Mouse (Mus musculus) layer of hippocampus, postnatal 10 days (tissue): Measurements from ENCODE around the gene Ifna14. TPM values are rescaled to one million over a fixed set of nuclear protein-coding genes. Genes with fewer than 3 reads are reported as not detected.
"Not testable (repeated sequence)": the region's sequence is repeated elsewhere in the genome, so short reads cannot be mapped to it uniquely, and the experiment has no call there.

Experiments used
- DNase-seq, 2 experiments: peaks; one replicate each; pipeline ENCODE4 v3.0.0; 2021; ENCODE audit warnings: low spot score in 2 of 2
- long read RNA-seq: library from polyadenylated mRNA; stranded (forward); transcript quantifications from one replicate; pipeline ENCODE4 v2.0.0, GENCODE M21; 2023
- total RNA-seq, 2 experiments: library from RNA; stranded (reverse); gene quantifications; 2 replicates each; pipeline ENCODE4 v1.2.3; 2021

The Ifna14 gene
- not detected for total RNA-seq
- long read RNA-seq: 0 reads

GRCm38 (mm10) chr4:88571698-88572097, at the start of gene Ifna14:
Ifna14 (minus strand) TSS chr4:88571798.
- no peak for DNase-seq

- DNase-seq: no peak
Measured at GRCm38 (mm10) chr4:88603276-88603675, 31.7 kb upstream of the Ifna14 start, which contains the start of gene Ifna12. Ifna12 (minus strand) TSS chr4:88603376.

DNA sequence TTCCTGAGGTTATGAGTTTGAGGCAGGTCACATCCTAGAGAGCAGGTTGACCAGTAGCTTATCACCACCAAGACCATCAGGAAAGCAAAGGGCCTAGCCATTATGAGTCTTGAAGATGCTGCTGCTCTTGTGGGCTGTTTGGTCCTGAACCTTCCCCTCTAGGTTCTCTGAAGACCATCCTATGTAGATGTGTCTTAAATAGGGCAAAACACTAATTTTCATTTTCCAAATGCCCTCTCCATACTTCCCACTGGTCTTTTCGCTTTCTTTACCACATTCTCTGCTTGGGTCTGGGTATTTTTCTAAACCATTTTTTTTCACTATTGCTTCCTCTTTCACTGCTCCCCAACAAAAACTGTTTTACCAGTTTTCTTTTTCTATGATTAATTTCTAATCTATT, 20.7 kb upstream of the Ifna14 start, which contains the start of gene Ifna9:
TSS of gene Ifna9 (minus strand) at position 101 of the 400 bp plus-strand sequence.
- DNase-seq: no peak

GRCm38 (mm10) chr4:88561791-88562190, 9.8 kb downstream of the Ifna14 start:
- no peak for DNase-seq

- not testable (repeated sequence) for DNase-seq
Measured at GRCm38 (mm10) chr4:88558145-88558544, 13.5 kb downstream of the Ifna14 start, which contains the start of gene Ifna15. Ifna15 (minus strand) TSS chr4:88558245.

DNA sequence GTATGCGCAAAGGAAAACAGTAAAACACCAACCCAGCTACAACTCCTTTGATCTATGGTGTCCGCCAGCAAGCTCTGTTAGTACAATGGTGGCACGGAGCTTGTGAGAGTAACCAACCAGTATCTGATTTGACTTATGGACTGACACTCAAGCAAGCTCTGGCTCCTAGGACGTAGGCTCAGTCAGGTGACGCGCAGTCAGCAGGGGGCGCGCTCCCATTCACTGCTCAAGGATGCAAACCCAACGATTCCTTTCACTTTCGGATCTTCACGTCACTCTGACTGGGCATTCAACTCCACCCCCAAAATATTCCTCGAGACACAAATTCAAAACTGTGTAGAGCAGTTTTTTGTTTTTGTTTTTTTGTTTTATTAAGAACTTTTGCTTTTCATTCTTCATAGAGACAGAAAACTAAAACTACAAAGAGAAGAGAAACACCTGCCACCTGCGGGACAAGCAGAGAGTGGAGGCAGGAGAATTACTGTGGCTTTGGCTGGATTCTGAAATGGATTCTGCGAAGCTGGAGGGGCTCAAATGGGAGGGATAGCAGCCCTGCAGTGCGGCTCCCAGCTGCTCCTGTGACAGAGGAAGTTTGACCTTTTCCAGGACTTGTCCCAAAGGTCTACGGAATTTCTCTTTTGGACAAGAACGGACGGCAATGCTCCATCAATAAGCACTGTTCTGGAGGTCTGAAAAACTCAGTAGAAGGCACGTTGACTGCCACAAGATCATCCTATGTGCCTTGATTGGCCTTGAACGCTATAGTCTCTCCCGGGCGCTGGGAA, 21.2 kb downstream of the Ifna14 start:
- peak; percentile 57 to 69 for DNase-seq

DNA sequence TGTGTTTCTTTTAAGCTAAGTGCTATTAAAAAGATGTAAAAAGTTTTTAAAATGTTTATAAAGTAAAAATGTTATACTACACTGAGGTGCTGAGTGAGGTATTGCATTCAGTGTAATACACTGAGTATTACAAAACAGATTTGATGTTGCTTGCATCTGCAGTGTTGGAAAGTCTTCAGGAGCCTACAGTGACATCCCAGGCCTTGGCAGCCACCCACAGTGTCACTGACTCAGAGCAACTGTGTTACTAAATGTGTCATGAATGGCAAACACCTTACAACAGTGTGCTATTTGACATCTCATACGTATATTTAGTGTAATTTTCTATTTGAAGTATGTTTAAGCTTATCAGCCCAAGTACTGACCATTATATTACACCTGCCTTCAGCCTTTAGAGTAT, 23.6 kb downstream of the Ifna14 start:
- no peak for DNase-seq

GRCm38 (mm10) chr4:88543649-88544234, 27.9 kb downstream of the Ifna14 start:
- DNase-seq: no peak

DNA sequence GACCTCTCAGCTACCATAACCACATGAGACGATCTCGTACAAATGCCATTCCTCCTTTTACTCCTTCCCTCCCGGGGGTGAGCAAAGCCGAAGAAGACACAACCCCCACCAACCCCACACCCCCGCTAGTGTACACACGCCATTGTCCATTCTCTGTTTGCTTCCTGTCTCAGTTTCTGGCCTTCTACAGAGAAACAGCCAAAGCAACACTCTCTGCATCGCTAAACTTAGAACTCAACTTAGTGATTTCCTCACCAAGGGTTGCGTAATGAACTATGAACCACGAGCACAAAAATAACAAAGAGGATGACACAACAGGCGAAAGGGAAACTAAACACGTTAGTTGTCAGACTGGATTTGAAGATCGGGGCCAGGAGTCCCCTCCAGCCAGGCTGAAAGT, 34.3 kb downstream of the Ifna14 start:
- DNase-seq: no peak

DNA sequence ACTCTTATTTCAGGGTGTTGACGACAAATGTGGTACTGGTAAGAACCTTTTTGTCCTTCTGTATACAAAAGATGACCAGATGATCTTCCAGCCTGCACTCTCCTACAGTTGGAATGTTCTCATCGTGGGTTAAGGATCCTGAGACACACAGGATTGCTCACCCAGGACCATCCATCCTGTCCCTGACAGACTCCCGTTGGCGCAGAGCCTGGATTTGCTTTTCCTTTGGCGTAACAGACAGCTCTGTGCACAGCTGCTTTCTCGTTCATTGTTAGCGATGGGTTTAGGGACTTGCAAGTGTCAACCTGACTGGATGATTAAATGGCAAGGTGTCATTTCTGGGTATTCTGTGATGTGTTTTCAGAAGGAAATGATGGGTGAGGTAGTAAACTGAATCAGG, 35.0 kb downstream of the Ifna14 start:
- DNase-seq: no peak

GRCm38 (mm10) chr4:88535742-88536141, 35.9 kb downstream of the Ifna14 start:
- no peak for DNase-seq

DNA sequence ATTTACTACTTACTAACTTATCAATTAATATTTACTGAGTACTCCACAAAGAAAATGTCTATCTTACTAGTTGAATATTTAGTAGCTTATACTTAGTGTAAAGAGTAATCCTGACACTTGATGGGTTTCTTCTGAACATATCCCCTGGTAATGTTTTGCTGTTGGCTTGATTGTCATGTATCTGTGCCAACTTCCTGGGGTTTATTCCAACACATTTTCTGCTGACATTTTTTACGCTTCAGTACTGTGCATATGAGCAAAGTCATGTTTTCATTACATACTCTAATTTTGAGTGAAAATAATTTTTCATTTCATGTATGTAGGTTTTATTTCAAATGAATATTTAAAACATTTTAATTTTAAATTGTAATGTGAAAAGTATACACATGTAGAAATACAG, 36.7 kb downstream of the Ifna14 start:
- DNase-seq: no peak

DNA sequence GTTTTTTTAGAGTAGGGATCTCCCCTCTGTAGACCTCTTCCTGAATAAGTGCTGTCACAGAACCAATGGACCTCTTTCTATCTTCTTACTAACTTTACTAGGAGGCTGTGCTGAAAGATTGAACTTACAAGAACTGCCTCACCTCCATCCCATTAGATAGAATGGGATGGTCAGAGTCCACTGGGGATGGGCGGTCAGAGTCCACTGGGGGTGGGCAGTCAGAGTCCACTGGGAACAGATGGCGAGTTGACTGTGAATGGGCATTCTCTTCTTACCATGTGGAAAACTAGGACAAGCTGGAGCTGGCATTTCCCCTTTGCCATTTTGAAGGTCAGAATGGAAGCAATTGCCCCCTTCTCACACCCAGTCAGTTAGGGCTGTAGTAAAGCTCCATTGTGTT, 38.1 kb downstream of the Ifna14 start:
- DNase-seq: no peak

- no peak for DNase-seq
Measured at GRCm38 (mm10) chr4:88530892-88531291, 40.7 kb downstream of the Ifna14 start.

DNA sequence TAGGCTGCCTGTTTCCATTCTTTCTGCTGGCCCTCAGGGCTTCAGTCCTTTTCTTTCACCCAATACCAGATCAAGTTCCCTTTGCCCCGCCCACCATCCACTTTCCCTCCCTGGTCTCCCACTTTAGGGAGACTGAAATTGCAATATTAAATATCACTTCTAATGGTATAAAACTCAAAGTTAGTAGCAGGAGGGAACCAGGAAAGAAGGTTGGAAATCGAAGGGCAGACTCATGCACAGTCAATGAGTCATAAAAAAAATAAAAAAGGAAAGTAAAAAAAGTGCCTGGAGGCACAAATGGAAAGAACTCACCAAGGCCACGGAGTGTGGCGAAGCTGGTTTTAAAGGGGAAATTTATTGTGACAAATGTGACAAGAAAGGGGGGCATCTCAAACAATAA, 41.3 kb downstream of the Ifna14 start:
- DNase-seq: no peak

DNA sequence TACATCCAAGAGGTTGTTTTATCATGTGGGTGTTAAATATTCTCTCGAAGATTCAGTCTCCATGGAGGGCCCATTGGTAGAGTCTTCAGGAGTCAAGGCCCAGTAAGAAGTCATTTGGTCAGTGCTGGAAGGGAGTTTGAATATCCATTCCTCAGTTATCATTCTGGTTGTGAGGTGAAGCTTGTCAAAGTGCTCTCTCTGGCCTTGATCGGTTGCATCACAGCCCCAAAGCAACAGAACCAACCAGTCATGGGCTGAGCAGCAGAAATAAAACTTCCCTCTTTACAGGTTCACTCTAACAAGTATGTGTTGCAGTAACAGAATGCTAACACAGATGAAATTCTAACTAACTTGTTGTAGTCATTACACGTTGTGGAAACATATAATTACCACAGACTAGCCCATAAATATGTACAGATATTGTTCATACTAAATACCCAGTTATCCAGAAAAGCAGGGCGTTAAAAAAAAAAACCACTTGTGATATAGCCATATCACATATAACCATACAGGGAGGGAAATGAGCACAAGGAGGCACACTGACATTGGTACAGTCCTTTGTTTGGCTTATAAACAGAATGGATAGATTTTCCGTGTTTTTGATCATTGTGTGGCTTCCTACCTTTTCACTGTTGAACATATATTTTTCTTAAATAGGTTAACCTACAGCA, 45.1 kb downstream of the Ifna14 start:
- no peak for DNase-seq

DNA sequence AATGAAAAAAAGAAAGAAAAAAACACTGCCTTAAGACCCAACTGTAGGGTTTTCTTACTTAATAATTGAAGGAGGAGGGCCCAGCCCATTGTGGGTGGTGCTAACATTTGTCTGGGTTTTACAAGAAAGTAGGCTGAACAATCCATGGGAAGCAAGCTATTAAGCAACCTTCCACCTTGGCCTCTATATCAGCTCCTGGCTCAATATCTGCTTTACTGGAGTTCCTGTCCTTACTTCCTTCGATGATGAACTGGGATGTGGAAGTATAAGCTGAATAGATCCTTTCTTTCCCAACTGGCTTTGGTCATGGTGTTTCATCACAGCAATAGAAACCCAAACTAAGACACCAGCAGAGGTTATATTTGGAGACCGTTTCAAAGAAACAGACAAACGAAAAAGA, 46.2 kb downstream of the Ifna14 start:
- no peak for DNase-seq

- peak in 1 of 2 experiments; percentile 30 for DNase-seq
Measured at GRCm38 (mm10) chr4:88523241-88523640, 48.4 kb downstream of the Ifna14 start.

DNA sequence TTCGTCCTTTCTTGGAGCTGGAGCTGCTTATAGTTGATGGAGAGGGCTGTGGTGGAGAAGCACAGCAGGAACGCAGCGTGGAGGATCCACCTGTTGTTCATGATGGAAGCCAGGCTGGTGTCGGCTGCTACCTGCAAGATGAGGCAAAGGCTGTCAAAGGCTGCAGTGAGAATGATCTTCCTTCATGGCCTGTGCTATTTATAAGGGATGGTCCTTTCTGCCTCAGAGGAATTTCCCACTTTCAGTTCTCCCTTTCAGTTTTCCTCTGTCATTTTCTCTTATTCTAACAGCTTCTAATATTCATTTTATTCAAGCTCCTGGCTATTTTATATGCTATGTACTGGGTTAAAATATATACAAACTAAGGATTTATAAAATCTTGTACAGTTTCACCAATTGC, 48.9 kb downstream of the Ifna14 start, which contains the start of gene Ifnb1:
TSS of gene Ifnb1 (minus strand) at position 101 of the 400 bp plus-strand sequence.
- no peak for DNase-seq
